Mouse (Mus musculus): Measurements from ENCODE around the gene B3gnt6. TPM values are rescaled to one million over a fixed set of nuclear protein-coding genes. Genes with fewer than 3 reads are reported as not detected.

B3gnt6 gene
- 0.08 TPM in 1 of 2 replicates, not detected in the other for polyA plus RNA-seq (2015; fragmentation: Nextera tagmentation; extraction: Ambion mirVana)

GRCm38 (mm10) chr7:98199381-98199780 lies at the start of gene B3gnt6:
B3gnt6 (minus strand) TSS chr7:98199481.

GRCm38 (mm10) chr7:98177929-98178559 lies 21.2 kb downstream of the B3gnt6 start, which contains the start of gene Capn5:
Capn5 (minus strand) TSS chr7:98178274.

GRCm38 (mm10) chr7:98145402-98145801 lies 53.9 kb downstream of the B3gnt6 start, which contains the start of gene Omp:
Omp (minus strand) TSS chr7:98145502.

Other genes starting within 250 kb of the B3gnt6 start
- 5.8 and 8.3 TPM in 2 replicates for gene Myo7a, start 80.0 kb downstream of the B3gnt6 start, polyA plus RNA-seq (2015; fragmentation: Nextera tagmentation; extraction: Ambion mirVana)
- 0.48 and 0.70 TPM in 2 replicates for gene Omp, start 54.0 kb downstream of the B3gnt6 start, polyA plus RNA-seq (2015; fragmentation: Nextera tagmentation; extraction: Ambion mirVana)
- gene Capn5, start 21.2 kb downstream of the B3gnt6 start, polyA plus RNA-seq (2015; fragmentation: Nextera tagmentation; extraction: Ambion mirVana) = 8.8 and 9.4 TPM in 2 replicates
- gene Acer3, start 121.7 kb upstream of the B3gnt6 start, polyA plus RNA-seq (2015; fragmentation: Nextera tagmentation; extraction: Ambion mirVana) = 37.7 and 40.2 TPM in 2 replicates
- gene Tsku, start 161.8 kb upstream of the B3gnt6 start, polyA plus RNA-seq (2015; fragmentation: Nextera tagmentation; extraction: Ambion mirVana) = 3.4 and 4.4 TPM in 2 replicates
- not detected in 2 replicates for gene Gucy2d, start 240.9 kb upstream of the B3gnt6 start, polyA plus RNA-seq (2015; fragmentation: Nextera tagmentation; extraction: Ambion mirVana)